Mouse (Mus musculus) bone marrow, adult 2 months (tissue): Measurements from ENCODE around the gene Treml4. TPM values are rescaled to one million over a fixed set of nuclear protein-coding genes. Genes with fewer than 3 reads are reported as not detected.

ENCODE experiments used
- H3K27ac ChIP-seq: fragments of 200-500 bp; 2 replicates; pipeline ENCODE4 v1.5.1; 2012; ENCODE audit warnings: low read depth, mild to moderate bottlenecking, control low read depth, inconsistent platforms, low read length; ENCODE audit not compliant: control insufficient read depth, poor library complexity, insufficient read depth
- H3K4me1 ChIP-seq: fragments of 200-500 bp; 2 replicates; pipeline ENCODE4 v1.6.1; 2011; ENCODE audit warnings: low read length; ENCODE audit not compliant: control insufficient read depth, insufficient read depth
- H3K4me3 ChIP-seq: fragments of 200-500 bp; replicated peaks from 2 replicates; pipeline ENCODE3; 2011; ENCODE audit warnings: mild to moderate bottlenecking, low read depth, low read length, control low read depth; ENCODE audit not compliant: control insufficient read depth
- CTCF ChIP-seq: fragments of 200-500 bp; IDR thresholded peaks from 2 replicates; pipeline ENCODE4 v1.5.1; 2011; ENCODE audit warnings: low read length, control low read depth; ENCODE audit not compliant: control insufficient read depth, insufficient read depth
- POLR2A ChIP-seq: fragments of 200-500 bp; IDR thresholded peaks from 2 replicates; pipeline ENCODE4 v1.6.1; 2011; ENCODE audit warnings: low read depth, mild to moderate bottlenecking, control low read depth, low read length, borderline replicate concordance; ENCODE audit not compliant: control insufficient read depth
- WGBS: fragments of 180-500 bp; shearing (Covaris S2); methylation state at CpG from one replicate; pipeline ENCODE4 v1.1.7; 2018; 5-methylcytosine and 5-hydroxymethylcytosine counted together
- polyA plus RNA-seq: library from polyadenylated mRNA; stranded (reverse); fragments of >200 nt; gene quantifications from 2 replicates; pipeline ENCODE4 v1.2.4, GENCODE M21; 2011; ENCODE audit warnings: low replicate concordance; ENCODE audit not compliant: missing spikeins, insufficient read depth, insufficient read length

The Treml4 gene
- polyA plus RNA-seq, 1 experiment: 21.2 TPM

GRCm38 (mm10) chr17:48324258-48324657 is 60.2 kb downstream of the Treml4 start:
- Histone ChIP-seq H3K27ac (peak overlapping the region; percentile 84), H3K4me1 (peaks cover 7% of the 10 kb centered on the region; the same call in 1 of the 2 replicates), H3K4me3 (no peak overlapping the region)
- WGBS: 18% methylated on average over 5 of the region's 5 CpGs
- TF ChIP-seq CTCF (no peak), POLR2A (no peak)

Other genes starting within 250 kb of the Treml4 start
- gene 1700122O11Rik, start 226.0 kb upstream of the Treml4 start, polyA plus RNA-seq: not detected in 2 replicates
- not detected in 2 replicates for gene 1700067P10Rik, start 175.0 kb upstream of the Treml4 start, polyA plus RNA-seq
- gene 9830107B12Rik, start 118.0 kb upstream of the Treml4 start, polyA plus RNA-seq: 4.3 and 10.2 TPM in 2 replicates
- gene A530064D06Rik, start 97.0 kb upstream of the Treml4 start, polyA plus RNA-seq: 3.3 and 8.2 TPM in 2 replicates
- 3.8 and 11.7 TPM in 2 replicates for gene Trem1, start 31.5 kb upstream of the Treml4 start, polyA plus RNA-seq
- gene Trem3, start 16.5 kb upstream of the Treml4 start, polyA plus RNA-seq: 18.5 and 53.5 TPM in 2 replicates
- gene Treml2, start 35.2 kb downstream of the Treml4 start, polyA plus RNA-seq: 56.4 and 152 TPM in 2 replicates
- gene B430306N03Rik, start 51.8 kb downstream of the Treml4 start, polyA plus RNA-seq: 14.0 and 32.4 TPM in 2 replicates
- gene Trem2, start 82.1 kb downstream of the Treml4 start, polyA plus RNA-seq: 4.0 and 6.2 TPM in 2 replicates
- 58.8 and 115 TPM in 2 replicates for gene Treml1, start 95.6 kb downstream of the Treml4 start, polyA plus RNA-seq
- 24.2 and 28.6 TPM in 2 replicates for gene Nfya, start 145.6 kb downstream of the Treml4 start, polyA plus RNA-seq
- 36.6 and 44.1 TPM in 2 replicates for gene Oard1, start 145.7 kb downstream of the Treml4 start, polyA plus RNA-seq
- gene Apobec2, start 168.6 kb downstream of the Treml4 start, polyA plus RNA-seq: 0.92 TPM in 1 of 2 replicates, not detected in the other
- 307 and 314 TPM in 2 replicates for gene Tspo2, start 187.2 kb downstream of the Treml4 start, polyA plus RNA-seq
- 4.3 and 4.7 TPM in 2 replicates for gene Unc5cl, start 190.6 kb downstream of the Treml4 start, polyA plus RNA-seq